8 mouse cellular contexts compared by ENCODE assay signal in the genomic region with DNA sequence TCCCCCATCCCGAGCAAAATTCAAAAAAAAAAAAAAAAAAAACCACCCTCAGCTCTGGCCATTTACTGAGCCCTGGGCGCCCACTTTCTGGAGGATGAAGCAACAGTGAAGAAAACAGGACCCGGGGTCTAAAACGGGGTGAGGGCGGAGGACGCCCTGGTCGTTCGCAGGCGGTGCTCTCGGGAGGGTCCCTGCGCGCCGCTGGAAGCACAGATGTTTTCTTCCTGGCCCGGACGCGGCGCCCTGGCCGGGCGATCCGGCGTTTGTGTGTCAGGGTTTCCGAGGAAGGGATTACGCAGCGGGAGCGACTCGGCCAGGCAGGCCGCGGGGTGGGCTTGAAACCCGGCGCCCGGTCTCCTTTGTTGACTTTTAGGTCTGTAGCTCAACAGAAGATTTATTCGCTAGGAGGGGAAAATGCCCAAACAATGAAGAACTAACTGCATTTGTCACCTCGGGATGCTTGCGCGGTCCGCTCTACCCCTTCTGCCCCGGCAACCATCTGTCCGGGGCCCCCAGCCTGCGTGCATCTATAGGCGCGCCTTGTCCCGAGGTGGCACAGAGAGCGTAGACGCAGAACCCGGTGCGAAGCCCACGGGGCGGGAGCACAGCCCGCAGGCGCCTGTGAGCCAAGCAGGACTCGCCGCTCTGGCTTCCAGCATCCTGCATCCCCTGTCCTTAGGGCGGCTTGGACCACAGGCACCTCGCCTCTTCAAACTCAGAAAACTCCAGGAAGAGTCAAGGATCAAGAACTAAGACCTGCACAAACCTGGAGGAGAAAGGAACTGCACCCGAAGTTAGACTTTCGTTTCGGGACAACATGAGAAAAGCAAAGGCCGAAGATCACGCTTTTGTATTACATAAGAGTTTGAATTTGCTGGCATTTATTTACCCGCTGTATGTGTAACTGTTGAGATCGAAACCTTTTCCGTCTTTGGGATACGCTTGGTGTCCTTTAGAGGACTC. TPM values are rescaled to one million over a fixed set of nuclear protein-coding genes. Genes with fewer than 3 reads are reported as not detected.
DNase-seq lines count a peak whose midpoint lies in the region; ATAC-seq lines count a peak whose summit lies in the region.

No protein-coding gene starts in this region.

- no peak; the same call in 1 of the 2 replicates for ATAC-seq in forebrain, embryonic 15.5 days (replicated peaks)
- ATAC-seq in kidney, embryonic 15.5 days (replicated peaks; ENCODE audit: low FRiP score) = peak; percentile 49; the same call in 1 of the 2 replicates

- no peak overlapping the region for H3K27ac ChIP-seq in forebrain, embryonic 15.5 days (replicated peaks)
- no peak overlapping the region for H3K27ac ChIP-seq in kidney, embryonic 15.5 days
- peak overlapping the region; percentile 90 for H3K27ac ChIP-seq in midbrain, embryonic 10.5 days (replicated peaks)

- WGBS in forebrain, embryonic 15.5 days = under 1% methylated on average over 63 of the region's 63 CpGs
- WGBS in kidney, embryonic 15.5 days = 2% methylated on average over 63 of the region's 63 CpGs
- WGBS in midbrain, embryonic 10.5 days = under 1% methylated on average over 63 of the region's 63 CpGs

- H3K9ac ChIP-seq in forebrain, embryonic 15.5 days (replicated peaks) = no peak overlapping the region
- no peak overlapping the region for H3K9ac ChIP-seq in kidney, embryonic 15.5 days

- H3K4me3 ChIP-seq in forebrain, embryonic 15.5 days = peak overlapping the region; percentile 3
- peak overlapping the region; percentile 35 for H3K4me3 ChIP-seq in kidney, embryonic 15.5 days (replicated peaks)
- peak overlapping the region; percentile 73 for H3K4me3 ChIP-seq in midbrain, embryonic 10.5 days

- peak overlapping the region; percentile 28 for H3K4me2 ChIP-seq in forebrain, embryonic 15.5 days (replicated peaks)
- peak overlapping the region; percentile 57 for H3K4me2 ChIP-seq in kidney, embryonic 15.5 days

- no peaks in the 10 kb centered on the region for H3K9me3 ChIP-seq in forebrain, embryonic 15.5 days
- no peaks in the 10 kb centered on the region for H3K9me3 ChIP-seq in kidney, embryonic 15.5 days (replicated peaks)
- H3K9me3 ChIP-seq in midbrain, embryonic 10.5 days (replicated peaks) = no peaks in the 10 kb centered on the region

- peak; percentile 39 for DNase-seq in right cerebral cortex, postnatal 25 days
- DNase-seq in right cerebral cortex, adult 18-20 months = no peak
- peak; percentile 83 for DNase-seq in midbrain, embryonic 10.5 days (ENCODE audit: low spot score)
- no peak for DNase-seq in right cerebral cortex, postnatal 14 days
- DNase-seq in spleen, adult 12 weeks (ENCODE audit: low spot score) = no peak
- DNase-seq in cerebellum, adult 8-10 months = no peak

- peaks cover 83% of the 10 kb centered on the region for H3K27me3 ChIP-seq in forebrain, embryonic 15.5 days
- H3K27me3 ChIP-seq in kidney, embryonic 15.5 days = peaks cover 91% of the 10 kb centered on the region
- H3K27me3 ChIP-seq in midbrain, embryonic 10.5 days (ENCODE audit: low read depth, poor library complexity, severe bottlenecking) = peaks cover 100% of the 10 kb centered on the region

- H3K4me1 ChIP-seq in forebrain, embryonic 15.5 days = peaks cover 33% of the 10 kb centered on the region
- peaks cover 36% of the 10 kb centered on the region for H3K4me1 ChIP-seq in kidney, embryonic 15.5 days
- peaks cover 80% of the 10 kb centered on the region for H3K4me1 ChIP-seq in midbrain, embryonic 10.5 days

- H3K36me3 ChIP-seq in forebrain, embryonic 15.5 days = no peaks in the 10 kb centered on the region
- H3K36me3 ChIP-seq in kidney, embryonic 15.5 days = no peaks in the 10 kb centered on the region
- H3K36me3 ChIP-seq in midbrain, embryonic 10.5 days = no peaks in the 10 kb centered on the region; the same call in none of the 2 replicates

RNA-seq across cellular contexts. Expression of a gene that starts 7.8 kb away (rescaled TPM):
- 0.10 and 0.20 TPM in 2 replicates for polyA plus RNA-seq in forebrain, embryonic 15.5 days (2015; fragmentation: Nextera tagmentation; extraction: Ambion mirVana)
- polyA plus RNA-seq in kidney, embryonic 15.5 days (2015; fragmentation: Nextera tagmentation; extraction: Ambion mirVana) = 0.93 and 1.0 TPM in 2 replicates
- polyA plus RNA-seq in midbrain, embryonic 10.5 days (2016; fragmentation: Nextera tagmentation; extraction: Ambion mirVana) = 3.2 and 3.9 TPM in 2 replicates

RNA-seq across cellular contexts. Expression of a gene that starts 25.0 kb away (rescaled TPM):
- 0.11 and 0.27 TPM in 2 replicates for polyA plus RNA-seq in forebrain, embryonic 15.5 days (2015; fragmentation: Nextera tagmentation; extraction: Ambion mirVana)
- 0.21 and 0.35 TPM in 2 replicates for polyA plus RNA-seq in kidney, embryonic 15.5 days (2015; fragmentation: Nextera tagmentation; extraction: Ambion mirVana)
- polyA plus RNA-seq in midbrain, embryonic 10.5 days (2016; fragmentation: Nextera tagmentation; extraction: Ambion mirVana) = 2.1 and 2.3 TPM in 2 replicates

Comparison
In these comparisons a context has a peak if more than half of its experiments do, and no peak if none do; other contexts are left out.
1. DNase-seq: peak in right cerebral cortex, postnatal 25 days (single experiment) and midbrain, embryonic 10.5 days (single experiment); none in right cerebral cortex, adult 18-20 months (single experiment), right cerebral cortex, postnatal 14 days (single experiment), spleen, adult 12 weeks (single experiment) and cerebellum, adult 8-10 months (single experiment).
2. H3K4me3 ChIP-seq: peak in every context shown above with its lines; median percentile 73 in midbrain, embryonic 10.5 days; 35 in kidney, embryonic 15.5 days; 3 in forebrain, embryonic 15.5 days.